Mouse (Mus musculus): ENCODE measurements at regions not wholly inside any gene's neighbourhood (a gene's known extent, or its start where the extent isn't known, plus 50 kb on each side); places are given as distances from the start of the nearest gene placed in this dataset.
"Not testable (repeated sequence)": the region's sequence is repeated elsewhere in the genome, so short reads cannot be mapped to it uniquely, and the experiment has no call there.

GRCm38 (mm10) chr12:113241373-113242193 lies 55.9 kb downstream of the Tmem121 start:
- H3K79me2 ChIP-seq (replicated peaks; ENCODE audit: control insufficient read depth, insufficient read depth, low read length), result no peaks in the 10 kb centered on the region
- no peak for DNase-seq
- H3K9ac ChIP-seq (ENCODE audit: low read depth, low read length), result no peak overlapping the region
- intact Hi-C loops (cut with DNase I), result no loop called here
- H3K4me3 ChIP-seq, result no peak overlapping the region
- H3K27ac ChIP-seq, result no peak overlapping the region
- no peaks in the 10 kb centered on the region for H3K4me1 ChIP-seq (ENCODE audit: control insufficient read depth, insufficient read depth, low read length)
- H3K36me3 ChIP-seq (ENCODE audit: control insufficient read depth, insufficient read depth, low read length), result no peaks in the 10 kb centered on the region
- WGBS, result 78% methylated on average over 7 of the region's 7 CpGs
- TF ChIP-seq CTCF (IDR thresholded peaks at IDR 0.05) (no peak), POLR2A (IDR thresholded peaks at IDR 0.05; ENCODE audit: insufficient read depth, low read depth, low read length) (no peak), EP300 (IDR thresholded peaks at IDR 0.05; ENCODE audit: insufficient read depth, low read depth, low read length) (no peak)
- H3K27me3 ChIP-seq (ENCODE audit: control insufficient read depth, insufficient read depth, low read length), result no peaks in the 10 kb centered on the region; the same call in 1 of the 2 replicates

- Histone ChIP-seq H3K27me3 (ENCODE audit: control insufficient read depth, insufficient read depth, low read length) (no peaks in the 10 kb centered on the region; the same call in 1 of the 2 replicates), H3K27ac (no peak overlapping the region), H3K9ac (ENCODE audit: low read depth, low read length) (no peak overlapping the region), H3K4me1 (ENCODE audit: control insufficient read depth, insufficient read depth, low read length) (no peaks in the 10 kb centered on the region), H3K79me2 (replicated peaks; ENCODE audit: control insufficient read depth, insufficient read depth, low read length) (no peaks in the 10 kb centered on the region), H3K36me3 (ENCODE audit: control insufficient read depth, insufficient read depth, low read length) (no peaks in the 10 kb centered on the region), H3K4me3 (no peak overlapping the region)
- 66% methylated on average over 3 of the region's 3 CpGs for WGBS
- intact Hi-C loops (cut with DNase I), result no loop called here
- DNase-seq, result no peak
- TF ChIP-seq POLR2A (IDR thresholded peaks at IDR 0.05; ENCODE audit: insufficient read depth, low read depth, low read length), result no peak
- TF ChIP-seq CTCF (IDR thresholded peaks at IDR 0.05), result no peak
- TF ChIP-seq EP300 (IDR thresholded peaks at IDR 0.05; ENCODE audit: insufficient read depth, low read depth, low read length), result no peak
These were observed 56.4 kb downstream of the Tmem121 start for GRCm38 (mm10) chr12:113242194-113242510.

DNA sequence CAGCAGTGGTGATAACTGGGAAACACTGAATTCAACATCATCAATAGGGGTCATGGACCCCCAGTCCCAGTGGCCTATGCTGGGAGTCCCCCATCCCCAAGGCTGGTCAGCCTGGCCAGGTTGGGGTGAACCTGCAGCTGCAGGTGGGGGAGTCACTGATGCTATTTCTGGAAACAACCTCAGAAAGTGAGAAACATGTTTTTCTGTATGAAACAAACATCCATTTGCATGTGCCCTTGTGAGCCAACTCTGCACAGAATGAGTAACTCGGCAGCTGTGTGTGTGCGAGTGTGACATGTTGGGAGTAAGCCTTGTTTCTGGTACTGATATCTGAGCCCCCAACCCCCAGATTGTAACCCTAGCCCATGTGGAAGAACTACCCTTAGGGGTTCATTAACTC lies 59.0 kb downstream of the Tmem121 start:
- no peaks in the 10 kb centered on the region for H3K36me3 ChIP-seq (ENCODE audit: control insufficient read depth, insufficient read depth, low read length)
- TF ChIP-seq POLR2A (IDR thresholded peaks at IDR 0.05; ENCODE audit: insufficient read depth, low read depth, low read length) (no peak), EP300 (IDR thresholded peaks at IDR 0.05; ENCODE audit: insufficient read depth, low read depth, low read length) (no peak), CTCF (IDR thresholded peaks at IDR 0.05) (no peak)
- H3K79me2 ChIP-seq (replicated peaks; ENCODE audit: control insufficient read depth, insufficient read depth, low read length), result no peaks in the 10 kb centered on the region
- peak in 1 of 2 experiments; percentile 18 for DNase-seq
- 88% methylated on average over 2 of the region's 2 CpGs for WGBS
- intact Hi-C loops (cut with DNase I), result no loop called here
- H3K27ac ChIP-seq, result no peak overlapping the region
- no peaks in the 10 kb centered on the region; the same call in 1 of the 2 replicates for H3K27me3 ChIP-seq (ENCODE audit: control insufficient read depth, insufficient read depth, low read length)
- no peak overlapping the region for H3K9ac ChIP-seq (ENCODE audit: low read depth, low read length)
- H3K4me1 ChIP-seq (ENCODE audit: control insufficient read depth, insufficient read depth, low read length), result no peaks in the 10 kb centered on the region
- H3K4me3 ChIP-seq, result no peak overlapping the region

DNA sequence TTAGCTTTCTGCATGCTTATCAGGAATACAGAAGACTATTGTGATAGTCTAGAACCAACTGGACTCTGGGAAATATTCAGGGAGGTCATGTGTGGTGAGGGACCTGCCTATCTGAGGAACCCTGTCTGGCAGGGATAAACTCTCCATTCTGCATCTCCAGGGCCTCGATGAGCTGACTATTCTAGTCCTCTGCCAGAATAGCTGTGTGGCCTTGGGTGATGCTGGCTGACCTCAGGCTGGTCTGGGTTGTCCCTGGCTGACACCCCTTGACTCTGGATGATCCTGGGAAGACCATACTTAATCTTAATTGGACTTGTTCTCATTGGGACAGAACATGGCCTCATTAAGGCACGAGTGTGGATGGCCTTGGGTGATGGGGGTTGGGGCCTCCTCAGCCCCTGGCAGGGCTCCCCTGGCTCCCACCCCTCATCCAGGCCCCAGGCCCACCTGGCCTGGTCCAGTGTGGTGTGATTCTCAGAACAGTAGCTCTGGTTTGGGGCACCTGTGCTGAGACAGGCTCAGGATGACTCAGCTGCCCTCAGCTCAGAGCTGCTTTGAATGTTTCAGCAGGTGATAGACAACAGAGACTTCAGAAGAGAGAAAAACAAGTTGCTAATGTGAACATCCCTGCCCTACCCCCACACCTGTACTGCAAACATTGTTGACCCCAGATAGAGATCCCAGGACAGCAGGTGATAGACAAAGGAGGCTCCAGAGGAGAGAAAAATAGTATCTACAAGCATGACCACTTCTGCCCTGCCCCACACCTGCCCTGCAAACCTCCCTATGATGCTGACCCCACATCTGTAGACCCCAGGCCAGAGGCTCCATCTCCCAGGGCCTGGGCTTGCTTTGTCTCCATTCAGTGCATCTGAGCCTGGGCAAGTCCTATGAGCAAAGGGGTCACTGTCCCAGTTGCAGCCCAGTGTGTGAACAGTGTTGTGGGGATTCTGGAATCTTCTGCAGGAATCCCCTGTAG lies 68.0 kb downstream of the Tmem121 start:
- intact Hi-C loops (cut with DNase I); H3K9ac ChIP-seq (ENCODE audit: low read depth, low read length); H3K36me3 ChIP-seq (ENCODE audit: control insufficient read depth, insufficient read depth, low read length); H3K4me3 ChIP-seq; H3K27me3 ChIP-seq (ENCODE audit: control insufficient read depth, insufficient read depth, low read length); H3K4me1 ChIP-seq (ENCODE audit: control insufficient read depth, insufficient read depth, low read length); H3K27ac ChIP-seq; DNase-seq; H3K79me2 ChIP-seq (replicated peaks; ENCODE audit: control insufficient read depth, insufficient read depth, low read length): not testable (repeated sequence)
- 57% methylated on average over 2 of the region's 2 CpGs for WGBS

GRCm38 (mm10) chr12:113255331-113255730 lies 69.6 kb downstream of the Tmem121 start:
- WGBS, result 90% methylated on average over 3 of the region's 3 CpGs
- TF ChIP-seq CTCF (IDR thresholded peaks at IDR 0.05) (no peak), EP300 (IDR thresholded peaks at IDR 0.05; ENCODE audit: insufficient read depth, low read depth, low read length) (no peak), POLR2A (IDR thresholded peaks at IDR 0.05; ENCODE audit: insufficient read depth, low read depth, low read length) (no peak)
- Histone ChIP-seq H3K4me1 (ENCODE audit: control insufficient read depth, insufficient read depth, low read length) (no peaks in the 10 kb centered on the region), H3K79me2 (replicated peaks; ENCODE audit: control insufficient read depth, insufficient read depth, low read length) (no peaks in the 10 kb centered on the region), H3K27ac (no peak overlapping the region), H3K27me3 (ENCODE audit: control insufficient read depth, insufficient read depth, low read length) (no peaks in the 10 kb centered on the region), H3K4me3 (no peak overlapping the region), H3K36me3 (ENCODE audit: control insufficient read depth, insufficient read depth, low read length) (no peaks in the 10 kb centered on the region), H3K9ac (ENCODE audit: low read depth, low read length) (no peak overlapping the region)
- DNase-seq, result no peak
- intact Hi-C loops (cut with DNase I), result no loop called here

- Histone ChIP-seq H3K9ac (ENCODE audit: low read depth, low read length) (no peak overlapping the region), H3K27me3 (ENCODE audit: control insufficient read depth, insufficient read depth, low read length) (no peaks in the 10 kb centered on the region), H3K79me2 (replicated peaks; ENCODE audit: control insufficient read depth, insufficient read depth, low read length) (no peaks in the 10 kb centered on the region), H3K27ac (no peak overlapping the region), H3K36me3 (ENCODE audit: control insufficient read depth, insufficient read depth, low read length) (no peaks in the 10 kb centered on the region), H3K4me1 (ENCODE audit: control insufficient read depth, insufficient read depth, low read length) (no peaks in the 10 kb centered on the region), H3K4me3 (no peak overlapping the region)
- TF ChIP-seq POLR2A (IDR thresholded peaks at IDR 0.05; ENCODE audit: insufficient read depth, low read depth, low read length), result no peak
- no peak for TF ChIP-seq EP300 (IDR thresholded peaks at IDR 0.05; ENCODE audit: insufficient read depth, low read depth, low read length)
- no peak for TF ChIP-seq CTCF (IDR thresholded peaks at IDR 0.05)
- 71% methylated on average over 2 of the region's 2 CpGs for WGBS
- DNase-seq, result no peak
- intact Hi-C loops (cut with DNase I), result no loop called here
These were observed 70.9 kb downstream of the Tmem121 start for GRCm38 (mm10) chr12:113256628-113257027.

Data from heart, adult 2 months (tissue).